Mouse (Mus musculus) kidney, postnatal 10 days (tissue): Measurements from ENCODE around the gene Gsdma3.
A peak's percentile ranks its signal among the peaks of the same experiment; 100 is the strongest.

Experiments
- DNase-seq: peaks from one replicate; pipeline ENCODE4 v3.0.0; 2021; ENCODE audit warnings: mixed read lengths

Gsdma3 gene

GRCm38 (mm10) chr11:98625611-98626410 is at the start of gene Gsdma3, which contains the start of gene Gm12355:
Gsdma3 (plus strand) TSS chr11:98626360.
Gm12355 (minus strand) TSS chr11:98625661.
- no peak for DNase-seq

- no peak for DNase-seq
Measured at GRCm38 (mm10) chr11:98577776-98578175, 48.4 kb upstream of the Gsdma3 start.

- peak; percentile 57 for DNase-seq
Measured at GRCm38 (mm10) chr11:98580301-98581121, 45.6 kb upstream of the Gsdma3 start.

GRCm38 (mm10) chr11:98581286-98582029 is 44.7 kb upstream of the Gsdma3 start:
- DNase-seq, result no peak

GRCm38 (mm10) chr11:98582030-98582388 is 44.2 kb upstream of the Gsdma3 start:
- no peak for DNase-seq

GRCm38 (mm10) chr11:98582551-98583264 is 43.5 kb upstream of the Gsdma3 start:
- DNase-seq, result no peak

GRCm38 (mm10) chr11:98583265-98583552 is 43.0 kb upstream of the Gsdma3 start:
- no peak for DNase-seq

- DNase-seq, result no peak
Measured at GRCm38 (mm10) chr11:98583571-98583970, 42.6 kb upstream of the Gsdma3 start.

- DNase-seq, result no peak
Measured at GRCm38 (mm10) chr11:98584146-98584545, 42.0 kb upstream of the Gsdma3 start.

- no peak for DNase-seq
Measured at GRCm38 (mm10) chr11:98584629-98585177, 41.5 kb upstream of the Gsdma3 start.

GRCm38 (mm10) chr11:98586087-98586891 is 39.9 kb upstream of the Gsdma3 start:
- DNase-seq, result peak; percentile 33

GRCm38 (mm10) chr11:98586892-98587563 is 39.1 kb upstream of the Gsdma3 start, which contains the start of gene Ormdl3:
Ormdl3 (minus strand) TSS chr11:98587368.
- peak; percentile 100 for DNase-seq

- DNase-seq, result peak; percentile 86
Measured at GRCm38 (mm10) chr11:98587684-98588546, 38.2 kb upstream of the Gsdma3 start.

GRCm38 (mm10) chr11:98588833-98589281 is 37.3 kb upstream of the Gsdma3 start:
- no peak for DNase-seq

GRCm38 (mm10) chr11:98589306-98589705 is 36.9 kb upstream of the Gsdma3 start:
- no peak for DNase-seq

- DNase-seq, result no peak
Measured at GRCm38 (mm10) chr11:98590548-98591445, 35.4 kb upstream of the Gsdma3 start.

GRCm38 (mm10) chr11:98595021-98595420 is 31.1 kb upstream of the Gsdma3 start:
- DNase-seq, result no peak

- DNase-seq, result no peak
Measured at GRCm38 (mm10) chr11:98595473-98595872, 30.7 kb upstream of the Gsdma3 start.

GRCm38 (mm10) chr11:98595955-98596354 is 30.2 kb upstream of the Gsdma3 start:
- DNase-seq, result no peak
